Mouse (Mus musculus) CD4-positive, CD25-positive, alpha-beta regulatory T cell, adult 4 months (primary cell): ENCODE data around the gene Etfa. TPM values are rescaled to one million over a fixed set of nuclear protein-coding genes. Genes with fewer than 3 reads are reported as not detected.

Experiments used
- ATAC-seq: one replicate; pipeline ENCODE4 v1.8.0; 2017
- polyA plus RNA-seq, 2 experiments: library from polyadenylated mRNA; unstranded; fragments of 100-300 nt; shearing (Covaris generic); gene quantifications; one replicate each; pipeline ENCODE4 v1.2.1; 2017

Etfa gene
- polyA plus RNA-seq, 2 experiments from 2014 or later, result 126 to 138 TPM

DNA sequence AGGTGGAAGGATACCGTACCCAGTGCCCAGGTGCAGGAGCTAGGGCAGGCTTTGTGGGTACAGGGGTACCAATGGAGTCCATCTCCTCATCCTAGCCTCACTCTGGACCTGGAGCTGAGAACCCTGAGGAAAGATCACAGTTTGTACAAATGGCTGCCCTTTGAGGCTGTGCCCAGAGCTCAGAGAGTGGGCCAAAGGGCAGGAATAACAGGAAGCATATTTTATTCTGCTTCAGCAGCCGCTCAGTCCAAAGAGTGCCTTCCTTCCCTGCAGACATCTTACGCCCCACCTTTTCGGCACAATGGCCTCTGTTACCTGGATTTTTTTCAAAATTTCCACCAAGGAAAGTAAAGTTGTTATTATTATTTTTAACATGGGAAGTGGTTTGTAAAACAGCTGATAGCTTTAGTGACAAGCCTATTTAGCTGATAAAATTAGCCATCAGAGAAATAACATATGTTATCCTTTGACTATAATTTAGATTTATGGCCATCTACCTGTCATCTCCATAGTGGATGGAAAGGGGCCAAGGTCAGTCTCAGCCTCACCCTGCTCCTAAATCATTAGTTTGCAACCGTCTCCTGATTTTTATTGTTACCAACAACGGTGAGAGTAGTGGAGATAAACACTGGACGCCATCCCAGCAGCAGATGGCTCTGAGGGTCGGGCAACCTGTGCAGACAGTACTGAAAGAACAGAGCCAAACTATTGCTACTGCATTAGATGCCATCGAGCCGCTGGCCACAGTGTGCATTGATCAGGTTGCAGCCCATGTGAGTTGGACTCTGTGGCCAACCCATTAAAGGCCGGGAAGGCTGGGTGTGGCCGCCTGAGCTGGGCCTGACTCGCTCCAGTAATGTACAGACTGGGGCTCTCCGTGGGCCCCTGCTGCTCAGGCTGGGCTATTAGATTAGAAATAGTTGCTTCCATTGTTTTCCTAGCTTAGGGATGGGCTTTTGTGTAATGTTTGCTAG lies 88.3 kb downstream of the Etfa start:
- ATAC-seq, result no peak

DNA sequence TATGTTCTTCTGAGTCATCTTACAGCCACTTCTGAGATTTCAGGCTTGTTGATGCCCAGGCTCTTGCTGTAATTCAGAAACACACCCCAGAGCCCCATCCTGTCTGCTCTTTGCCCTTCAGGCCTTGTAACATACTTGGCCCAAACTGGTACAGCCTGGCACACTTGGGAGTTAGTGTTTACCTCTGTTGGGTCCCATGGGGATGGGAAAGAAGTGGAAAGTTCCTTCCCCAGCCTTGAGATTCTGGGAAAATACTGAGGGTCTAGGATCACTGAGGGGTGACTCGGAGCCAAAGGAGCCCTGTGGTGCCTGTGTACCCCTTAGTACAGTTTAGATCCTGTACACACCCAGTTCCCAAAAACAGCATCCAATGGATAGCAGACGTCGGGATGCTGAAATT lies 90.3 kb downstream of the Etfa start:
- ATAC-seq, result no peak

DNA sequence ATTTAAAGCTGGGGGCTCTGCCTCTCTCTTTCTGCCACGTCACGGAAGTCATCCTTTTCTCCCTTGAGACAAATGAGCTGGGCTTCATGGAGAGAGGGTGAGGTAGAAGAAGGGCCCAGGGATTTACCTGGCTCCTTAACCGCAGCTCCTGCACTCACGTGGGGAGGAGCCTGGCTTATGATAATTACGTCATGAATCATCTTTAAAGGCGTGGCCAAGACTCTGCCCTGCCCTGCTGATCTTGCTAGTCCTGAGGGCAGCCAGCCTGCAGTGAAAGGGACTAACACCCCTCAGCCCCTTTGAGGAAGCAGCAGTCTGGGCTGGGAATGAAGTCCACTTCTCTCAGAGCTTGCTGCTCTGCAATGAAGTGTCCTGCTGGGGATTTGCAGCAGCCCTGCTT lies 100.9 kb downstream of the Etfa start:
- ATAC-seq, result no peak

DNA sequence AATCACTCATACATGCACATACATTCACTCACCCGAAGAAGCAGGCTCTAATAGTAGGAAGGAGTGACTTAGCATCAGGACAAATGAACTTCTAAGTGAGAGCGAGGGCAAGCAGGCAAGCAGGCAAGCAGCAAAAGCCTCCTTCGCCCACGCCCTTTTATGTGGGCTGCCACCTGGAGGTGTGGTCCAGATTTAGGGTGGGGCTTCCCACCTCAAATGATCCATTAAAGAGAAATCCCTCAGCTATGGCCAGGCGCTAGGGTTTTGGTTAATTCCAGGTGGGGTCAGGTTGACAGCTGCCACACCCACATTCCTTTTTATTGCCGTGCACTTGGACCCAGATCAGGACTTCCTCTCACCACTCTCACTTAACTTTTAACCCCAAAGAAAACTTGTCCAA lies 101.6 kb downstream of the Etfa start:
- no peak for ATAC-seq

DNA sequence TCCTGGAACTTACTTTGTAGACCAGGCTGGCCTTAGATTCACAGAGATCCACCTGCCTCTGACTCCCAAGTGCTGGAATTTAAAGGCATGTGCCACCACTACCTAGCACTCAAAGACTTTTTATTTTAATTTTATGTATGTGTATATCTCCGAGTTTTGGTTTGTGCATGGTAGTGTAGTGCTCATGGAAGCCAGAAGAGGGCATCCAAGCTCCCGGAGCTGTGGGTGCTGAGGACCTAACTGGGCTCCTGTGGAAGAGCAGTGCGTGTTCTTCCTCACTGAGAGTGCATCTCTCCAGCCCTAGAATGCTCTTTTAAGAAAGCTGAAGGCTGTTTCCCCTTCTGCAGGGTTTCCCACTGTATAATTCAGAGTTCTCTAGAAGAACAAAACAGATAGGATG lies 102.2 kb downstream of the Etfa start:
- no peak for ATAC-seq

DNA sequence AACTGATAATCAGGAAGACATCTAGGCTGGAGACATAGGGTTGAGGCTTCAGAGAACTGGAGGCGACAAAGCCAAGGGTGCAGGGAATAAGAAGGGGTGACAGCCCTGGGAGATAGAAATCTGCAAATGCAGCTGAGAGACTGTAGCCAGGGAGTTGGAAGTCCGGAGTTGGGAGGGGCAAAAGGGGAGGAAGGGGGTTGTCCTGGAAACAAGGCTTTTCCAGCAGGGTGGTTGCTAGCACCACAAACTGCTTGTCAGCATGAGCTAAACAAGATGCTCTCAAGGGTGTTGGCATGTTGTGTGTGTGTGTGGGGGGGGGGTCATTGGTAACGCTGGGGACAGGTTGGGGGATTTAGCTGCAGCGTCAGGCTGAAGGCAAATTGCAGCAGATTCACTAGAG lies 103.2 kb downstream of the Etfa start:
- no peak for ATAC-seq

DNA sequence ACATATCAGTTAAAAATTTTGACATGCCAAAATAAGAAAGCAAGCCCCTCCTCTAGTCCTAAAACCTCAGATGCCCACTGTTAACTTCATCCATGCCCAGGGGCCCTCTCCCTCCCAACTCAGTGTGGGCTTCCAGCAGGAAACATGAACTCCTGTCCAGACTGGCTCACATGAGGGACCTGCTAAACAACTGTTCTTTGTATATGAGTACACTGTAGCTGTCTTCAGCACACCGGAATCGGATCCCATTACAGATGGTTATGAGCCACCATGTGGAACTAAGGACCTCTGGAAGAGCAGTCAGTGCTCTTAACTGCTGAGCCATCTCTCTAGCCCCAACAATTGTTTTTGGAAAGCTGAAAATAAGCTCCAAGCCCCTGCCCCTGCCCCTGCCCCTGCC lies 105.3 kb downstream of the Etfa start:
- ATAC-seq, result no peak

DNA sequence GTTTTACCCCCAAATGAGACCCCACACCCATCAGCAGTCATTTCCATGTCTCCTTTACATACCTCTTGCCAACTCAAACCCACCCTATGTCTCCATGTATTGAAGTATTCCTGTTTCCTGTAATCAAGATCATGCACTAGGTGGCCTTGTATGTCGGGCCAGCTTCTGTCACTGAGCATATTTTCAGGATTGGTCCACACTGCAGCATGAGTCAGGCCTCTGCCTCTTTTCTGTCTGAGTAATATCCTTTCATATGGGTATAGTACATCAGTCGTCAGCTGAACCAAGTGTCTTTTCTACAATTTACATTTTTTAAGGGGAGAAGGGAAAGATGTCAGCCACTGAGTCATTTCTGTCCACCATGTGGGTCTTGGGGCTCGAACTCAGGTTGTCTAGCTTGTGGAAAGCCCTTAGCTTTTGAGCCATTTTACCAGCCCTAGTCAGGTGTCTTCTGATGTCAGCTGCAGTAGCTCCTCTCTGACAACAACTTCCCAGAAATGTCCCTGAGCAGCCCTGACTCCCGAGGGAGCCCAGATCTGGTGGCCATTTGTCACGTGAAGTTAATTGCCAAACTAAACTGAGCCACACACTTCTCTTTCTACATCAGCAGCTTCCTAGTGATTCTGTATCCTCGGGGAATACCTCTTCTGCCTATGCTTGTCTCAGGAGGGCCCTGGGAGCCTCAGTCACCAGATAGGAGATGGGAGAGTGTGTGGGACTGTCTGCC lies 106.9 kb downstream of the Etfa start:
- ATAC-seq, result no peak

Other genes starting within 250 kb of the Etfa start
- 1 to 10 TPM; 4.4 to 5.0 TPM for gene Nrg4, start 185.4 kb downstream of the Etfa start, polyA plus RNA-seq
- gene Tmem266, start 185.3 kb downstream of the Etfa start, polyA plus RNA-seq, result not detected
- not detected for gene Isl2, start 26.4 kb upstream of the Etfa start, polyA plus RNA-seq